Mouse (Mus musculus) embryonic facial prominence, embryonic 13.5 days (tissue): ENCODE data around the gene Rnase11. TPM values are rescaled to one million over a fixed set of nuclear protein-coding genes. Genes with fewer than 3 reads are reported as not detected.

Experiments used
- ATAC-seq: fragments of 200-750 bp; cut with Nextera tagmentation; 2 replicates; pipeline ENCODE4 v1.8.0; 2017; ENCODE audit warnings: low read depth; ENCODE audit not compliant: insufficient number of reproducible peaks, insufficient read depth, low FRiP score, low TSS enrichment
- H3K27ac ChIP-seq: fragments of 300-500 bp; sonication (generic); 2 replicates; pipeline ENCODE4 v1.5.1; 2015; ENCODE audit warnings: moderate library complexity, mild to moderate bottlenecking, inconsistent platforms
- H3K27me3 ChIP-seq: fragments of 300-500 bp; sonication (generic); 2 replicates; pipeline ENCODE4 v1.6.1; 2015; ENCODE audit warnings: mild to moderate bottlenecking, inconsistent platforms
- H3K36me3 ChIP-seq: fragments of 300-500 bp; sonication (generic); 2 replicates; pipeline ENCODE4 v1.6.1; 2015; ENCODE audit warnings: mild to moderate bottlenecking, inconsistent platforms
- H3K4me1 ChIP-seq: fragments of 300-500 bp; sonication (generic); 2 replicates; pipeline ENCODE4 v1.6.1; 2015; ENCODE audit warnings: inconsistent platforms
- H3K4me2 ChIP-seq: fragments of 300-500 bp; sonication (generic); 2 replicates; pipeline ENCODE4 v1.6.1; 2015; ENCODE audit warnings: moderate library complexity, mild to moderate bottlenecking, inconsistent platforms
- H3K4me3 ChIP-seq: fragments of 300-500 bp; sonication (generic); 2 replicates; pipeline ENCODE4 v1.5.1; 2015; ENCODE audit warnings: mild to moderate bottlenecking, inconsistent platforms
- H3K9ac ChIP-seq: fragments of 300-500 bp; sonication (generic); 2 replicates; pipeline ENCODE4 v1.6.1; 2015; ENCODE audit warnings: mild to moderate bottlenecking, inconsistent platforms
- H3K9me3 ChIP-seq: fragments of 300-500 bp; sonication (generic); 2 replicates; pipeline ENCODE4 v1.6.1; 2016; ENCODE audit warnings: inconsistent platforms
- WGBS: fragments of 180-500 bp; shearing (Covaris S2); methylation state at CpG from one replicate; pipeline ENCODE4 v1.1.7; 2015; ENCODE audit warnings: mixed read lengths; 5-methylcytosine and 5-hydroxymethylcytosine counted together
- polyA plus RNA-seq: library from polyadenylated mRNA; unstranded; fragments of >200 nt; fragmentation: Nextera tagmentation; extraction: Ambion mirVana; gene quantifications from 2 replicates; pipeline ENCODE4 v1.2.1, GENCODE M21; 2015

The Rnase11 gene
- polyA plus RNA-seq, 1 experiment from 2014 or later, result not detected

DNA sequence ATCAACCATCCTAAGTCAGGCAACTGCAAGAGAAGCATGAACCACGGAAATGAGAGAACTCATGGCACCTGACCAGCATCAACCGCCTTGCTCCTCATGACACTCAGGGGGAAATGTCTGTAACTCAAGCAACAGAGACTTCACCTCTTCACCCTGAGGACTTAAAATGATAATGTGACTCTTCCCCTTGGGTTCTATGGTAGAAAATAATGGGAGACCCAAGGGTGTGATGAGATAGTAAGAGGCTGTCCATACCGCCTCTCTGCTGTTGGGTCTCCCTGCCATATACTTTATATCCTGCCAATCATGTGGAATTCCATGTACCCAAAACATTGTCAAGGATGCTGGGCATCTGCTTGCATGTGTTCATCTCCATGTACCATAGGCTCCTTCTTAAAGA lies 24.4 kb upstream of the Rnase11 start, which contains the start of gene Olfr750:
Gene Olfr750, minus strand, starts transcription at position 101 of the 400 bp plus-strand sequence.
- Histone ChIP-seq H3K9me3 (no peaks in the 10 kb centered on the region), H3K4me2 (no peak within 1 kb of the TSS), H3K9ac (no peak within 1 kb of the TSS), H3K27ac (no peak within 1 kb of the TSS), H3K36me3 (no peaks in the 10 kb centered on the region), H3K4me1 (no peaks in the 10 kb centered on the region), H3K4me3 (no peak within 1 kb of the TSS), H3K27me3 (no peaks in the 10 kb centered on the region)
- 81% methylated on average over 3 of the region's 3 CpGs for WGBS
- ATAC-seq, result no peak

- Histone ChIP-seq H3K27me3 (no peaks in the 10 kb centered on the region), H3K9ac (no peak overlapping the region)
- WGBS, result 87% methylated on average over 2 of the region's 2 CpGs
These were observed 19.7 kb upstream of the Rnase11 start for GRCm38 (mm10) chr14:51069617-51070016.

GRCm38 (mm10) chr14:51068956-51069355 lies 19.0 kb upstream of the Rnase11 start:
- 84% methylated on average over 5 of the region's 5 CpGs for WGBS
- H3K4me1 ChIP-seq, result peaks cover 8% of the 10 kb centered on the region; the same call in 1 of the 2 replicates
- no peaks in the 10 kb centered on the region for H3K27me3 ChIP-seq
- no peak overlapping the region for H3K9ac ChIP-seq
- no peaks in the 10 kb centered on the region for H3K36me3 ChIP-seq
- H3K4me2 ChIP-seq, result no peak overlapping the region
- no peak overlapping the region for H3K27ac ChIP-seq
- no peak for ATAC-seq
- no peak overlapping the region for H3K4me3 ChIP-seq
- no peaks in the 10 kb centered on the region for H3K9me3 ChIP-seq

More at GRCm38 (mm10) chr14:51069617-51070016, 19.7 kb upstream of the Rnase11 start:
- Histone ChIP-seq H3K4me2 (no peak overlapping the region), H3K4me1 (peaks cover 8% of the 10 kb centered on the region; the same call in 1 of the 2 replicates), H3K27ac (no peak overlapping the region), H3K36me3 (no peaks in the 10 kb centered on the region), H3K4me3 (no peak overlapping the region), H3K9me3 (no peaks in the 10 kb centered on the region)
- no peak for ATAC-seq

DNA sequence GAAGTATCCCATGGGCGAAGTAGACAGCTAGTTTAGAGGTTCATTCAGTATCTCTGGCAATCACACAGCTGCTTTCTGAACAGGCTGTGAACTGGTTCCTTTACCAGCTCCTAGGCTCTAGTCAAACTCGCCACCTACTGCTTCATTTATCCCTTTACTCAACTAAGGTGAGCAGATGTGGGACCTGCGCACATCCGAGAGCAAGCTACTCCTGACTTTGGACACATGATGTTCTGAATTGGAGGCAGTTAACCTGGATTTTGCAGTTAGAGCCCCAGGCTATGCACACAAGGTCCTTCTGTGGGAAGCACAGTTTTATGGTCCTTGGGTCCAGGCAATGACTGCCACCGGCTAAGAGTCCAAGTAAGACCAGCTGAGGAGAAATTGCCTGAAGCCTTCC lies 10.8 kb upstream of the Rnase11 start:
- Histone ChIP-seq H3K4me3 (no peak overlapping the region), H3K9me3 (no peaks in the 10 kb centered on the region), H3K4me1 (no peaks in the 10 kb centered on the region), H3K36me3 (no peaks in the 10 kb centered on the region), H3K9ac (no peak overlapping the region), H3K4me2 (no peak overlapping the region), H3K27me3 (no peaks in the 10 kb centered on the region), H3K27ac (no peak overlapping the region)
- no peak for ATAC-seq
- WGBS, result 88% methylated on average over 5 of the region's 5 CpGs

GRCm38 (mm10) chr14:51057401-51057831 lies 7.5 kb upstream of the Rnase11 start, which contains the start of gene Rnase12:
Rnase12 (minus strand) TSS chr14:51057661.
- Histone ChIP-seq H3K4me3 (no peak within 1 kb of the TSS), H3K27ac (no peak within 1 kb of the TSS), H3K9ac (no peak within 1 kb of the TSS), H3K27me3 (no peaks in the 10 kb centered on the region), H3K36me3 (no peaks in the 10 kb centered on the region), H3K9me3 (no peaks in the 10 kb centered on the region), H3K4me2 (no peak within 1 kb of the TSS), H3K4me1 (peaks cover 5% of the 10 kb centered on the region; the same call in 1 of the 2 replicates)
- ATAC-seq, result no peak
- WGBS, result 60% methylated on average over 9 of the region's 9 CpGs

- Histone ChIP-seq H3K27ac (no peak overlapping the region), H3K4me3 (no peak overlapping the region), H3K9ac (no peak overlapping the region), H3K36me3 (no peaks in the 10 kb centered on the region), H3K27me3 (no peaks in the 10 kb centered on the region), H3K4me1 (peaks cover 5% of the 10 kb centered on the region; the same call in 1 of the 2 replicates), H3K4me2 (no peak overlapping the region), H3K9me3 (no peaks in the 10 kb centered on the region)
- no peak for ATAC-seq
- WGBS, result 37% methylated on average over 13 of the region's 13 CpGs
These were observed 4.6 kb upstream of the Rnase11 start for GRCm38 (mm10) chr14:51054243-51055237.

DNA sequence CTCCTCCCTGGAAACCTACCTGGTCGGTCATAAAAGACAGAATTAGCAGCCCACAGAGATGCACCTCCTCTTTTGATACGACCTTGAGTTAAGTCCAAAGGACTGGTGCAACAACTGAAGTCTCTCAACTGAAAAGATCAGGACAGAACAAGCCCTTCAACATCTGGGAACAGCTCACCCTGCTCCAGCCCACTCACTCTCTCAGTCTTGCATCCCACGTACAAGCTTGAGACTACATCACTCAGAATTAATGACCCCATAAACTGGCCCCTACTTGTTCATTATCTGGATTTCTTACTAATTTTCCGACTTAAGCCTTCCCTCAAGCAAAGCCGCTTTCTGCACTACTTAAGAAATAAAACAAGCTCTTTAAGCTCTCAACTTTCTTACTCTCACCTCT lies 3.2 kb upstream of the Rnase11 start:
- ATAC-seq, result no peak
- H3K9me3 ChIP-seq, result no peaks in the 10 kb centered on the region
- H3K27me3 ChIP-seq, result no peaks in the 10 kb centered on the region
- H3K9ac ChIP-seq, result no peak overlapping the region
- H3K4me2 ChIP-seq, result no peak overlapping the region
- peaks cover 5% of the 10 kb centered on the region; the same call in 1 of the 2 replicates for H3K4me1 ChIP-seq
- no peak overlapping the region for H3K27ac ChIP-seq
- WGBS, result 55% methylated on average over 5 of the region's 5 CpGs
- H3K36me3 ChIP-seq, result no peaks in the 10 kb centered on the region
- H3K4me3 ChIP-seq, result no peak overlapping the region

DNA sequence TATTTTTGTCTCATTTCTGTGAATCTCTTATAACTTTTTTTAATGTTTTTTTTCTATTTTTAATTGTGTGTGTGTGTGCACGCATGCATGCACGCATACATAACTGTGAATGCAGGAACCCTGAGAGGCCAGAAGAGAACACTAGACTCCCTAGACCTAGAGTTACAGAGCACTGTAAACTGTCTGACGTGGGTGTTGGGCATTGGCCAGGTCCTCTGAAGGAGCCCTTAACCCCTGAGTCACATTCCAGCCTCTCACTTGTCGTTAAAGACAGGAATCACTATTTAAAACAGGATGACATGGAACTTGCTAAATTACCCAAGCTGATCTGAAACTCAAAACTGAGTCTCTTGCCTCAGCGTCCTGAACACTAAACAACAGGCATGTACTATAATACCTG lies 2.0 kb upstream of the Rnase11 start:
- Histone ChIP-seq H3K4me2 (no peak overlapping the region), H3K27ac (no peak overlapping the region), H3K4me1 (peaks cover 5% of the 10 kb centered on the region; the same call in 1 of the 2 replicates), H3K9ac (no peak overlapping the region), H3K4me3 (no peak overlapping the region), H3K9me3 (no peaks in the 10 kb centered on the region), H3K36me3 (no peaks in the 10 kb centered on the region), H3K27me3 (no peaks in the 10 kb centered on the region)
- ATAC-seq, result no peak
- WGBS, result 50% methylated on average over 5 of the region's 5 CpGs

DNA sequence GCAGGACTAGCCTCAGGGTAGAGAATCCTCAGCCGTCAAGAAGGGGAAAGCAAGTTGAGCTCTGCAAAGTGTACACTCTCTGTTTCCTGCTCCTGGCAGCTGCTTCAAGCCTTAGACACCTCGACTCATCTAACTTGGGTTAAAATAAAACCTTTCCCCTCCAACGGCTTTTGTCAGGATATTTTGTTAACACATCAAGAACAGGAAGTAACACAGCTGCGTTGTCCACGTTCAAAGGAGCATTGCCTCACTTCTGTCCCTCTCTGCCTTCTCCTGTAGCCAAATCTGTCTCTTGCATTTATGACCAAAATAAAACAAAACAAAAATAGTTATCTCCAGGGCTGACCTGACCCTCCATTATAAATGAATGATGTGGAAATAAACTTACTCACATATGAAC lies 2.1 kb downstream of the Rnase11 start:
- no peak overlapping the region for H3K9ac ChIP-seq
- H3K9me3 ChIP-seq, result no peaks in the 10 kb centered on the region
- H3K4me2 ChIP-seq, result no peak overlapping the region
- no peaks in the 10 kb centered on the region for H3K27me3 ChIP-seq
- H3K27ac ChIP-seq, result no peak overlapping the region
- H3K36me3 ChIP-seq, result no peaks in the 10 kb centered on the region
- no peaks in the 10 kb centered on the region for H3K4me1 ChIP-seq
- WGBS, result 37% methylated on average over 5 of the region's 5 CpGs
- no peak overlapping the region for H3K4me3 ChIP-seq
- no peak for ATAC-seq

GRCm38 (mm10) chr14:51041769-51042168 lies 8.2 kb downstream of the Rnase11 start, which contains the start of gene Rnase9:
Rnase9 (minus strand) TSS chr14:51041869.
- no peaks in the 10 kb centered on the region for H3K9me3 ChIP-seq
- no peak for ATAC-seq
- no peak within 1 kb of the TSS for H3K9ac ChIP-seq
- no peak within 1 kb of the TSS for H3K4me2 ChIP-seq
- H3K4me1 ChIP-seq, result no peaks in the 10 kb centered on the region
- no peak within 1 kb of the TSS for H3K4me3 ChIP-seq
- 76% methylated on average over 6 of the region's 6 CpGs for WGBS
- no peaks in the 10 kb centered on the region for H3K27me3 ChIP-seq
- H3K27ac ChIP-seq, result no peak within 1 kb of the TSS
- no peaks in the 10 kb centered on the region for H3K36me3 ChIP-seq

DNA sequence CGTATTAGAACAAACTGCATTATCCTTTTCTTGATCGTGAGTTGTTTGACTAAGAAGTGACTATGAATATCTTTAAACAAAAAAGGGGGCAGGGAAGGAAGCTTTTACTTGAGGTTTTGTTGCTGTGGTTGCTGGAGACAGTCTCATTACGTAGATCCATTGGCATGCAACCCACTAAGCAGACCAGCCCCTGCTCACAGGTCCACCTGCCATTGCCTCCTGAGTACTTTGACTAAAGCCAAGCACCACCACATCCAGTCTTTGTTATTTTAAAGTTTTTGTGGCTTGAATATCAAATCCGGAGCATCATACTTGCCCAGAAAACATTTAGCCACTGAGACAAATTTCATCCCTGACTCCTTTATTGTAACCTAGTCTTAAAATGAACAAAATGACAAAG lies 13.7 kb downstream of the Rnase11 start:
- no peak for ATAC-seq
- Histone ChIP-seq H3K27ac (no peak overlapping the region), H3K4me2 (no peak overlapping the region), H3K9ac (no peak overlapping the region), H3K4me1 (no peaks in the 10 kb centered on the region), H3K36me3 (no peaks in the 10 kb centered on the region), H3K4me3 (no peak overlapping the region), H3K27me3 (no peaks in the 10 kb centered on the region), H3K9me3 (no peaks in the 10 kb centered on the region)
- 83% methylated on average over 4 of the region's 4 CpGs for WGBS

DNA sequence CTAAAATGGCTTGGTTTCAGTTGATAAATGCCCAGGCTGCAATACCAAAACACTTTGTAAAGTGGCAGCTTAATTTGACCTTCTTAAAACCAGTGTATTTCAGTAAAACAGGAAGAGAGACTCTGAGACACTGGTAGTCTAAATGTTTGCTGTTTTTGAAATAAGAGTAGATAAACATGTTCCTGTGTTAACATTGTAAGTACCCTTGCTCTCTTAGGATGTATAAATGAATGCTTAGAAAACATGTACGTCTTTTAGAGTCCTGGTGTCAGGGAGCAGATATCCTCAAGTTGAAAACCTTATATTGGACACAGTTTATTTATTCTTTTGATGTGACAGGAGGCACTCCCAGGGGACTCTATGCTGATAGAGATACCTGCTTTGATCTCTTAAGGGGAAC lies 14.8 kb downstream of the Rnase11 start:
- H3K27ac ChIP-seq, result no peak overlapping the region
- no peak overlapping the region for H3K4me3 ChIP-seq
- 30% methylated on average over 1 of the region's 1 CpGs for WGBS
- no peak for ATAC-seq
- no peaks in the 10 kb centered on the region for H3K9me3 ChIP-seq
- H3K27me3 ChIP-seq, result no peaks in the 10 kb centered on the region
- H3K4me1 ChIP-seq, result no peaks in the 10 kb centered on the region
- no peaks in the 10 kb centered on the region for H3K36me3 ChIP-seq
- H3K9ac ChIP-seq, result no peak overlapping the region
- H3K4me2 ChIP-seq, result no peak overlapping the region
